Mouse (Mus musculus): ENCODE data around the gene 4930563M21Rik.
"Not testable (repeated sequence)": the region's sequence is repeated elsewhere in the genome, so short reads cannot be mapped to it uniquely, and the experiment has no call there.

The 4930563M21Rik gene

DNA sequence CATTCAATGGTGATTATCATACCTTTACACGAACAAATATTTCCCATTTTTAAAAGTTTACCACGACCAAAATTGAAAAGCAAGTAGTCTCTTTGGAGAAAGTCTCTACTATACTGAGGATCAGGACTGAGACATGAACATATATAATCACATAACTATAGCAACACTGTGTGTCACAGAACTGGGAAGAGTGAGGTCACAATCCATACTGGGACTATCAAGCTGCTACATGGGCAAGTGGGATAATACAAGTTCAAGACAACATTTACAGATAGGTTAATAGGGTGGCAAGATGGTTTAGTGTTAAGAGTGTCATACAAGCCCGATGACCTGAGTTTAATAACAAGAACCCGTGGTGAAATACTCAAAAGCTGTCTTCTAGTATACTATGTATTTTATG, at the start of gene 4930563M21Rik:
Gene 4930563M21Rik (minus strand): TSS at position 101 of the 400 bp plus-strand sequence.
- no peak for DNase-seq (ENCODE audit: low spot score)

- no peak for DNase-seq (ENCODE audit: low spot score)
These were observed 45.8 kb upstream of the 4930563M21Rik start for GRCm38 (mm10) chr9:56056147-56056546.

DNA sequence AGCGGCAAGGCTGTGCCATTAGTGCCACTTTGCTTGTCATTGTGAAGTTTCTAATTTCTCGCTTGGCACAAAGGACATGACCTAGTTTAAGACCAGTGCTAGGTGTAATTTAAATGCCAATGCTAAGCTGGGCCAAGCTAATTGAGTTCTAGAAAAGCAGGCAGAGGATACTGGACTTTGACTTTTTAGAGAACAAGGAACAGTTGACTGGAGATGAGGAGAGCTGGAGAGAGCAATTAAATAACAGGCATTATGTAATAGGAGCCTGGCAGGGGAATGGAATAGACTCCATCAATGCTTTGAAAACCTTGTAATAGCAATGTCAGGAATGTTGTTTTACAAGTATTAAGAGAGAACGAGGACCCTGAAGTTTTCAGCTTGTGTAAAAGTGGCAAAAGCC, 43.4 kb upstream of the 4930563M21Rik start:
- no peak for DNase-seq (ENCODE audit: low spot score)

DNA sequence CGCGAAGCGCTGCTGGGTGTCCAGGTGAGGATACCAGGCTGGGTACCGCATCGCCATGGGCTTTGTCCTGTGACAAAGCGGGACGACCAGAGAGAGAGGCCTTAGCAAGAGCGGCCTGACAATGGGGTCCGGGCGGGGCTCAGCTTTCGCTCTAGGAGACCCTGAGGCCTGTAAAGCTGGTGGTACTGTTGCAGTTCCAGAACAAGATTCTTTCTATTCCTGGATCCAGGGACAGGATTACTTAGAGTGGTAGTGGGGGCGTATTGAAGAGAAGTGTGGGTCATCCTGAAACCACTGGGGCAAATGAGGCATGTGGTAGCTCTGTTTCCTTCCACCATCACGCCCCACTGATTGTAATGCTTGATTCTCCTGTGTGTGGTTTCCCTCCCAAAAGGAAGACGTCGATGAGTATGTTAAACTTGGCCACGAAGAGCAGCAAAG, 31.9 kb upstream of the 4930563M21Rik start:
- no peak for DNase-seq (ENCODE audit: low spot score)

DNA sequence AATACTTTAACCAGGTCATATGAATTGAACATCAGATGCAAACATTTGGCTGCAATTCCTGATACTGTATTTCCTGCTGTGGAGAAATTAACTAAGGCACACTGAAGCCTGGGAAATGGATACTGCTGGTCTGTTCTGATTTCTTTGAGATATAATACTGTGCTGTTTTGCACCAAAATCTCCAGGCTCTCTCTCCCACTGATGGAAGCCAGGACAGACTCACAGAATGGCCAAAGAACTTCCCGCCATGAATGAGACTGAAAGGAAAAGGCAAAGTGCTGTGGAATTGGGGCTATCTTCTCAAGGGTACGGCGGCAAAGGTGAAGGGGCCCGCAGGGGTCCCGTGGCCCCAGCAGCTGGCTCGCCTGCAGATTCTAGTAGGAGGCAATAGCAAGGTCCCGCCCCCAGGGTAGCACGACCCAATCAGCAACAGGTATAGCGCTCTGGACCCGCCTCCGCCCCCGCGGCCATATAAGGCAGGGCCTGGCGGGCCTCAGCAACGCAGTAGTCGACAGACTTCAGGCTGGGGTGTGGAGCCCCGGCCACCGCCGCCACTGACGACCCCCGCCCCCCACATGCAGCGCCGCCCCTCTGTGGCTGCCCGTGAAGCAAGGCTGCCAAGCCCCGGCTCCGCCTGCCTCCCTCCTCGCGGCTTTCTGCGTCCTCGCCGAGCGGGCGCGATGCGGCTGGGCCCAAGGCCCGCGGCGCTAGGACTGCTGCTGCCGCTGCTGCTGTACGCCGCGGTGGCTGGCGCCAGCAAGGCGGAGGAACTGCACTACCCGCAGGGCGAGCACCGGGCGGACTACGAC, 31.2 kb upstream of the 4930563M21Rik start, which contains the start of gene Rcn2:
Gene Rcn2 (plus strand): TSS at position 474 of the 809 bp plus-strand sequence.
- peak; percentile 96 for DNase-seq (ENCODE audit: low spot score)

DNA sequence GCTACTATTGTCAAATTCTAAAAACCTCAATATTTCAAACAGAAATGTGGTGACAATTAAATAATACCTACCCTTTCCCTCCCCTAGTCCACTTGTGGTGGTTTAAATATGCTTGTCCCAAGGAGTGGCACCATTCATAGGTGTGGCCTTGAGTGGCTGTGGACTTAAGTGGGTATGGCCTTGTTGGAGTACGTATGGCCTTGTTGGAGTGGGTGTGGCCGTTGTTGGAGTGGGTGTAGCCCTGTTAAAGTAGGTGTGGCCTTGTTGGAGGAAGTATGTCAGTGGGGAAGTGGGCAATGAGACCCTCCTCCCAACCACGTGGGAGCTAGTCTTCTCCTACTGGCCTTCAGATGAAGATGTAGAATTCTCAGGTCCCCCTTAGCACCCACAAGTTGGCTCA, 21.9 kb upstream of the 4930563M21Rik start:
- no peak for DNase-seq (ENCODE audit: low spot score)

GRCm38 (mm10) chr9:56027292-56027691, 16.9 kb upstream of the 4930563M21Rik start:
- DNase-seq (ENCODE audit: low spot score) = no peak

- DNase-seq (ENCODE audit: low spot score) = no peak
These were observed 14.4 kb upstream of the 4930563M21Rik start for GRCm38 (mm10) chr9:56024772-56025171.

DNA sequence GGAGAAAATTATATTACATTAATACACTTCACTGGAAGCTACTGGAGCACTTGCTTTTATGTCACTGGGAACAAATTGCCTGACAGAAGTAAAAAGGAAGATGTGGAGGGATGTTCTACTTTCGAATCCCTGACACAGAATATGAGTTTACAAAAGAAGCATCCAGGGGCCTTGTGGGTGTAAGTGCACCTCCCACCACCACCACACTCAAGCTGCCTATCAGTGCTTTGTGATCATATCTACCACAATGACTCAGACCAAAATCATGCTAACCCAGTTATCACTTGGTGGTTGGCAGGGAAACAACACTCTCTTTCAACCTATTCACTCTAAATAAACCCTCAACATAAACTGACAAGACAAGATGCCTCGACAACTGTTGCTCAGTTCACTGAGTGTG, 5.7 kb downstream of the 4930563M21Rik start:
- DNase-seq (ENCODE audit: low spot score) = not testable (repeated sequence)

DNA sequence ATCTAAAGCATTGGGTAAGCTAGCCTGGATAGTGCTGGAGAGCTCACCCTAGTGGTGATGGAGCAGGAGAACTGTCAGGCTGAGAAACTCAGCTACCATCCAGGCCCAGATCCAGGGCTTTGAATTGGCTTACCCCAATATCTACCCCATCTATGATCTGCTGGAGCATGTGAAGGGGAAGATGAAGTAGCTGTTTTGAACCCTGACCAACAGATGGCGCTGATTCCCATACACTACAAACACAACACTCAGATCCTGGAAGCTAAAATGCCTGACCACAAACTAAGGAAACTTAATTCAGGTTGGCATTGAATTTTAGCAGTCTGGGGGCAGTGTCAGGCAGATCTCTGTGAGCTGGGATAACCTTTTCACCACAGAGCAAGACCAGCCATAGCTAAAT, 63.5 kb downstream of the 4930563M21Rik start:
- peak; percentile 29 for DNase-seq (ENCODE audit: low spot score)

GRCm38 (mm10) chr9:55941356-55941755, 69.0 kb downstream of the 4930563M21Rik start:
- DNase-seq (ENCODE audit: low spot score) = no peak

GRCm38 (mm10) chr9:55938618-55938985, 71.7 kb downstream of the 4930563M21Rik start:
- DNase-seq (ENCODE audit: low spot score) = no peak

DNA sequence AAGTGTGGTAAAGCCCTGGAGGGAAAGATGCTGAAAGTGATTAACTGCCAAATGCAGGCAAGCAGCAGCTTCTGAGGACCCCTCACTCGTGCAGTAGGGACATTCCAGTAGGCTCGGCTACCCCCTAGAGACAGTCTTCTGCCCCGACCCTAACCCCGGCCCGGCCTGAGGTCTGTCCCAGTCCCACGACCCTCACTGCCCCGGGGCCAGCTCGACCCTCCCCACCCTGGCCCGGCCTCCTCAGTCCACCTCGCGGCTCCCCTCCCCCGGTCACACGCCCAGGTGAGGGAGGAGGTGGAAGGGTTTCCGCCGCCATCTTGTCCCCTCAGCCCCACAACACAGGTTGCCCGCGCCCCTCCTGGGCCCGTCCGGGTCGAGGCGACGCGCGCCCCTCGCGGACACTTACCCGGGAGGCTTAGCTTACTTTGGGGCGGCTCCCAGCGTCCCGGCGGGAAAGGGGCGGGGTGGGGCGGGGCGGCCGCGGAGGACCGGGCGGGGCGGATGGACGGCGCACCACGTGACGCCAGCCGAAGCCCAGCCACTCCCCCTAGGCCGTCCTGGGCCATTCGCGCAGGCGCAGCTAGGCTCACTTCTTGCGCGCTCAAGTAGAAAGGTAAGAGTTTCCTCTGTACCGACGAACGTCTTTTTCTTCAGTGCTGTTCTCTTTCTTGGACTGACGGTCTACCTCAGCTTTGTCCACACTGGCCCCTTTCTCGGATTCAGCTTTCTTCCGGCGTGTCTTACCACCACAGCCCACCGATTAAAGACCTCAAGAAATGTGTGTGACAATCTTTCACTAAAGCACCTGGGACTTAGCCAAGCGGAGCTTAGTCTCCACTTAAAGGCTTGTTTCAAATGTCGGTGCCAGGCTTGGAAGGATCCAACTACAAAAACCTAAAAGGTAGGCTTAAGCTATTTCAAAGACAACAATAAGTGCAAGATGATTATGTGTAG, 72.4 kb downstream of the 4930563M21Rik start, which contains the start of gene Scaper:
Gene Scaper (minus strand): TSS at position 456 of the 954 bp plus-strand sequence.
- peak; percentile 90 for DNase-seq (ENCODE audit: low spot score)

DNA sequence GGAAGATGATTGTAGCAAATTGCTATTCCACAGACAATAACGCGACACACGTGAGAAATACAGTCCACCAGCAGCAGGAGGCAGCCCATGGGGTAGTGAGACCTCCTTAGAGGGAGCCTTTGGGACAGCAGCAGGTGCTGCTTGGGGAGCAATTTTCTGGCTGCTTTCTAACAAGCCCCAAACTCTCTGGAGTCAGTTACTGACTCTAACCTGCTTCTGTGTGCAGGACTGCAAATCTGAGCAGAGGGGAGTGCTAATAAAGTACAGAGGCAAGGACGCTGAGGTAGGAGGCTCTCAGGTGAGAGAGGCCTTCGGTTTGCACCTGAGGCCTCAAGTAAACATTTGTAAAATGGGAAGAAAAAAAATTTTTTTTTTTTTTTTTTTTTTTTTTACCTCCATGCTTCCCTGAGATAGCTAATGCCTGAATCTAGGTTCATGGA, 73.1 kb downstream of the 4930563M21Rik start:
- DNase-seq (ENCODE audit: low spot score) = no peak

DNA sequence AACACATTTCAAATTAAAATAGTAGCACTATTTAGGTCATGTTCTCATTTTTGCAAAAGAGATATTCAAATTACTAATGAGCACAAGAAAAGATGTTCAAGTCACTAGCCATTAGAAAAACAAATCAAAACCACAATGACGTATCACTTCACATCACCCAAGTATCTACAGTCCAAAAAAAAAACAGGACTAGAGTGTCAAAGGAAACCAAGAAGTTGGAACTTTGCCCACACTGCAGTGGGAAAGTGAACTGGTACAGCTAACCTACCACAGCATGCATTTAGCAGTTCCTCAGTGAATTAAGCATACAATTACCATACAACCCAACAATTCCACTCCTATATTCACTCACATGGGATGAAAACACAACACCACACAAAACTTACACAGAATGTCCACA, 77.9 kb downstream of the 4930563M21Rik start:
- DNase-seq (ENCODE audit: low spot score) = no peak

DNA sequence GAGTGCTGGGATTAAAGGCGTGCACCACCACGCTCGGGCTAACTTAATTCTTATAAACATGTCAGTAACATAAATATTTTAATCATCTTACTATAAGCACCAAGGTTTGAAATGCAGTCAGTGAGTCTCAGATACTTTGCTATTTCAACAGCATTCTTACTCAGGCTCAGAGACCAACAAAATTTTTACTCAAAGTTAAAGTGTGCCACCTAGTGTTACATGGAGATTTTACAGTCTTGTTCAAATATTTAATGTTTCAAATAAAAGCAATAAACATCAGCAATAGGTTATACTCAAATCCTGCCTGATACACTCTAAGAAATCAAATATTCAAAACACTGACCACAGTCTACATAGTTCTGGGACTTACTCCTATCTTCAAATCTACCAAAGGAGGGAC, 91.8 kb downstream of the 4930563M21Rik start:
- peak; percentile 29 for DNase-seq (ENCODE audit: low spot score)

GRCm38 (mm10) chr9:55916751-55917150, 93.6 kb downstream of the 4930563M21Rik start:
- no peak for DNase-seq (ENCODE audit: low spot score)
